Mouse (Mus musculus) hindbrain, embryonic 14.5 days (tissue): ENCODE measurements at regions not wholly inside any gene's neighbourhood (a gene's known extent, or its start where the extent isn't known, plus 50 kb on each side); places are given as distances from the start of the nearest gene placed in this dataset.
A peak's percentile ranks its signal among the peaks of the same experiment; 100 is the strongest.

Source experiments
- ATAC-seq: fragments of 200-750 bp; cut with Nextera tagmentation; 2 replicates; pipeline ENCODE4 v1.8.0; 2017; ENCODE audit warnings: moderate number of reproducible peaks, mild to moderate bottlenecking, moderate TSS enrichment, moderate library complexity; ENCODE audit not compliant: low FRiP score
- DNase-seq: peaks from one replicate; pipeline ENCODE4 v3.0.0-alpha.2; 2015; ENCODE audit warnings: low spot score
- H3K27ac ChIP-seq: fragments of 300-500 bp; sonication (generic); 2 replicates; pipeline ENCODE4 v1.5.1; 2014; ENCODE audit warnings: mild to moderate bottlenecking, moderate library complexity
- H3K27me3 ChIP-seq: fragments of 300-500 bp; sonication (generic); 2 replicates; pipeline ENCODE4 v1.6.1; 2014; ENCODE audit warnings: mild to moderate bottlenecking, low read length, mixed read lengths; ENCODE audit not compliant: control insufficient read depth, insufficient read depth
- H3K36me3 ChIP-seq: fragments of 300-500 bp; sonication (generic); replicated peaks from 2 replicates; pipeline ENCODE4 v1.6.1; 2014; ENCODE audit not compliant: control insufficient read depth, insufficient read depth
- H3K4me1 ChIP-seq: fragments of 300-500 bp; sonication (generic); replicated peaks from 2 replicates; pipeline ENCODE4 v1.6.1; 2014; ENCODE audit warnings: antibody characterized with exemption, low read length, mixed read lengths; ENCODE audit not compliant: control insufficient read depth, insufficient read depth
- H3K4me2 ChIP-seq: fragments of 300-500 bp; sonication (generic); replicated peaks from 2 replicates; pipeline ENCODE4 v1.6.1; 2014; ENCODE audit warnings: mild to moderate bottlenecking, moderate library complexity
- H3K4me3 ChIP-seq: fragments of 300-500 bp; sonication (generic); replicated peaks from 2 replicates; pipeline ENCODE4 v1.5.1; 2014; ENCODE audit warnings: mild to moderate bottlenecking, low read length
- H3K9ac ChIP-seq: fragments of 300-500 bp; sonication (generic); 2 replicates; pipeline ENCODE4 v1.6.1; 2014
- H3K9me3 ChIP-seq: fragments of 300-500 bp; sonication (generic); 2 replicates; pipeline ENCODE4 v1.6.1; 2016; ENCODE audit warnings: low read length; ENCODE audit not compliant: control insufficient read depth
- WGBS: fragments of 180-500 bp; shearing (Covaris S2); extraction: QIAGEN DNeasy Blood & Tissue Kit; methylation state at CpG from one replicate; pipeline ENCODE4 v1.1.7; 2014; 5-methylcytosine and 5-hydroxymethylcytosine counted together

- Histone ChIP-seq H3K36me3 (no peaks in the 10 kb centered on the region), H3K4me3 (no peak overlapping the region), H3K9me3 (no peaks in the 10 kb centered on the region), H3K9ac (no peak overlapping the region), H3K27me3 (no peaks in the 10 kb centered on the region), H3K4me2 (no peak overlapping the region), H3K27ac (no peak overlapping the region), H3K4me1 (peaks cover 11% of the 10 kb centered on the region; the same call in 1 of the 2 replicates)
- 53% methylated on average over 10 of the region's 10 CpGs for WGBS
- DNase-seq: no peak
- ATAC-seq: no peak
These were observed 169.4 kb downstream of the Gsdmc2 start for GRCm38 (mm10) chr15:63675491-63676036.

GRCm38 (mm10) chr15:63674404-63674803, 170.6 kb downstream of the Gsdmc2 start:
- Histone ChIP-seq H3K4me1 (peaks cover 5% of the 10 kb centered on the region; the same call in 1 of the 2 replicates), H3K9me3 (no peaks in the 10 kb centered on the region), H3K9ac (no peak overlapping the region), H3K4me2 (no peak overlapping the region), H3K27me3 (no peaks in the 10 kb centered on the region), H3K27ac (no peak overlapping the region), H3K4me3 (no peak overlapping the region), H3K36me3 (no peaks in the 10 kb centered on the region)
- 92% methylated on average over 5 of the region's 5 CpGs for WGBS
- ATAC-seq (no peak), DNase-seq (no peak)

- Histone ChIP-seq H3K27ac (no peak overlapping the region), H3K4me2 (no peak overlapping the region), H3K36me3 (no peaks in the 10 kb centered on the region), H3K4me3 (no peak overlapping the region), H3K27me3 (no peaks in the 10 kb centered on the region), H3K9ac (no peak overlapping the region), H3K4me1 (peaks cover 5% of the 10 kb centered on the region; the same call in 1 of the 2 replicates), H3K9me3 (no peaks in the 10 kb centered on the region)
- WGBS: 58% methylated on average over 11 of the region's 11 CpGs
- ATAC-seq (peak; percentile 35; the same call in 1 of the 2 replicates), DNase-seq (no peak)
These were observed 173.9 kb downstream of the Gsdmc2 start for GRCm38 (mm10) chr15:63671081-63671480.

- Histone ChIP-seq H3K4me3 (no peak overlapping the region), H3K36me3 (no peaks in the 10 kb centered on the region), H3K9ac (no peak overlapping the region), H3K27me3 (no peaks in the 10 kb centered on the region), H3K9me3 (no peaks in the 10 kb centered on the region), H3K4me1 (peaks cover 5% of the 10 kb centered on the region; the same call in 1 of the 2 replicates), H3K4me2 (no peak overlapping the region), H3K27ac (no peak overlapping the region)
- DNase-seq (no peak), ATAC-seq (no peak)
- WGBS: 72% methylated on average over 1 of the region's 1 CpGs
These were observed 174.4 kb downstream of the Gsdmc2 start for GRCm38 (mm10) chr15:63670561-63670960.

GRCm38 (mm10) chr15:63667536-63667935, 177.4 kb downstream of the Gsdmc2 start:
- Histone ChIP-seq H3K9me3 (no peaks in the 10 kb centered on the region), H3K27ac (no peak overlapping the region), H3K4me1 (0 out of 2 replicates have a peak, but pooled peaks cover 5% of the 10 kb centered on the region), H3K9ac (no peak overlapping the region), H3K4me2 (no peak overlapping the region), H3K4me3 (no peak overlapping the region), H3K36me3 (no peaks in the 10 kb centered on the region), H3K27me3 (no peaks in the 10 kb centered on the region)
- DNase-seq (no peak), ATAC-seq (no peak)
- 86% methylated on average over 5 of the region's 5 CpGs for WGBS

- no peaks in the 10 kb centered on the region for H3K9me3 ChIP-seq
- H3K27ac ChIP-seq: no peak overlapping the region
- H3K4me1 ChIP-seq: no peaks in the 10 kb centered on the region
- no peaks in the 10 kb centered on the region for H3K27me3 ChIP-seq
- DNase-seq (no peak), ATAC-seq (no peak)
- H3K9ac ChIP-seq: no peak overlapping the region
- no peaks in the 10 kb centered on the region for H3K36me3 ChIP-seq
- WGBS: 93% methylated on average over 4 of the region's 4 CpGs
- H3K4me3 ChIP-seq: no peak overlapping the region
- H3K4me2 ChIP-seq: no peak overlapping the region
These were observed 179.5 kb downstream of the Gsdmc2 start for GRCm38 (mm10) chr15:63665517-63665916.

GRCm38 (mm10) chr15:63664877-63665276, 180.1 kb downstream of the Gsdmc2 start:
- H3K27me3 ChIP-seq: no peaks in the 10 kb centered on the region
- ATAC-seq (no peak), DNase-seq (no peak)
- H3K4me3 ChIP-seq: no peak overlapping the region
- H3K4me1 ChIP-seq: no peaks in the 10 kb centered on the region
- H3K9ac ChIP-seq: no peak overlapping the region
- no peak overlapping the region for H3K4me2 ChIP-seq
- no peaks in the 10 kb centered on the region for H3K9me3 ChIP-seq
- no peak overlapping the region for H3K27ac ChIP-seq
- H3K36me3 ChIP-seq: no peaks in the 10 kb centered on the region
- WGBS: 59% methylated on average over 2 of the region's 2 CpGs

- Histone ChIP-seq H3K4me3 (no peak overlapping the region), H3K9ac (no peak overlapping the region), H3K36me3 (no peaks in the 10 kb centered on the region), H3K4me2 (no peak overlapping the region), H3K27ac (no peak overlapping the region), H3K4me1 (no peaks in the 10 kb centered on the region), H3K9me3 (no peaks in the 10 kb centered on the region), H3K27me3 (no peaks in the 10 kb centered on the region)
- DNase-seq: no peak
- no peak for ATAC-seq
- 68% methylated on average over 3 of the region's 3 CpGs for WGBS
These were observed 182.8 kb downstream of the Gsdmc2 start for GRCm38 (mm10) chr15:63662183-63662582.

- DNase-seq: no peak
- no peak for ATAC-seq
- H3K4me3 ChIP-seq: no peak overlapping the region
- no peaks in the 10 kb centered on the region for H3K36me3 ChIP-seq
- no peaks in the 10 kb centered on the region for H3K27me3 ChIP-seq
- no peaks in the 10 kb centered on the region for H3K9me3 ChIP-seq
- H3K4me2 ChIP-seq: no peak overlapping the region
- 78% methylated on average over 9 of the region's 9 CpGs for WGBS
- H3K9ac ChIP-seq: no peak overlapping the region
- H3K27ac ChIP-seq: no peak overlapping the region
- no peaks in the 10 kb centered on the region for H3K4me1 ChIP-seq
These were observed 186.9 kb downstream of the Gsdmc2 start for GRCm38 (mm10) chr15:63658031-63658521.
